Mouse (Mus musculus) brain, embryonic 14.5 days (tissue): ENCODE measurements around the gene Fgf10.

ENCODE experiments used
- CTCF ChIP-seq: fragments of 200-500 bp; IDR thresholded peaks from 2 replicates; pipeline ENCODE4 v1.5.1; 2012; ENCODE audit warnings: inconsistent platforms, mild to moderate bottlenecking, moderate library complexity, borderline replicate concordance; ENCODE audit not compliant: insufficient read depth, insufficient read length; ENCODE audit errors: extremely low read depth
- POLR2A ChIP-seq: fragments of 200-500 bp; IDR thresholded peaks from 2 replicates; pipeline ENCODE4 v1.6.1; 2012; ENCODE audit warnings: mild to moderate bottlenecking, inconsistent platforms, borderline replicate concordance; ENCODE audit not compliant: poor library complexity, insufficient read depth, insufficient read length, severe bottlenecking; ENCODE audit errors: extremely low read depth

GRCm38 (mm10) chr13:118792198-118792597 lies 122.6 kb downstream of the Fgf10 start:
- TF ChIP-seq POLR2A, result no peak
- TF ChIP-seq CTCF, result no peak
